Mouse (Mus musculus) erythroblast, embryonic 14.5 days (primary cell): Measurements from ENCODE around the gene Ncoa5. TPM values are rescaled to one million over a fixed set of nuclear protein-coding genes. Genes with fewer than 3 reads are reported as not detected.

Source experiments
- H3K27me3 ChIP-seq: 2 replicates; pipeline ENCODE4 v1.6.1; 2012; ENCODE audit warnings: inconsistent platforms; ENCODE audit not compliant: control insufficient read depth
- H3K36me3 ChIP-seq: 2 replicates; pipeline ENCODE4 v1.6.1; 2012; ENCODE audit warnings: mild to moderate bottlenecking, inconsistent platforms; ENCODE audit not compliant: control insufficient read depth
- H3K4me1 ChIP-seq: 2 replicates; pipeline ENCODE4 v1.6.1; 2012; ENCODE audit warnings: inconsistent platforms; ENCODE audit not compliant: control insufficient read depth
- H3K4me3 ChIP-seq: replicated peaks from 2 replicates; pipeline ENCODE3; 2012; ENCODE audit warnings: moderate library complexity, mild to moderate bottlenecking, inconsistent platforms
- H3K9me3 ChIP-seq: 2 replicates; pipeline ENCODE4 v1.6.1; 2012; ENCODE audit warnings: low read length, inconsistent platforms, mixed read lengths; ENCODE audit not compliant: control insufficient read depth
- GATA1 ChIP-seq: IDR thresholded peaks from 2 replicates; pipeline ENCODE4 v1.6.1; 2012; ENCODE audit warnings: low read length, inconsistent platforms, mixed read lengths
- TAL1 ChIP-seq: IDR thresholded peaks from 3 replicates; pipeline ENCODE4 v1.6.1; 2012; ENCODE audit warnings: low read length, inconsistent platforms, mixed read lengths
- polyA plus RNA-seq: library from polyadenylated mRNA; stranded (reverse); fragments of >175 nt; gene quantifications from 2 replicates; pipeline ENCODE4 v1.2.3, GENCODE M21; 2012

Gene Ncoa5
- polyA plus RNA-seq, 1 experiment: 1.7 TPM

DNA sequence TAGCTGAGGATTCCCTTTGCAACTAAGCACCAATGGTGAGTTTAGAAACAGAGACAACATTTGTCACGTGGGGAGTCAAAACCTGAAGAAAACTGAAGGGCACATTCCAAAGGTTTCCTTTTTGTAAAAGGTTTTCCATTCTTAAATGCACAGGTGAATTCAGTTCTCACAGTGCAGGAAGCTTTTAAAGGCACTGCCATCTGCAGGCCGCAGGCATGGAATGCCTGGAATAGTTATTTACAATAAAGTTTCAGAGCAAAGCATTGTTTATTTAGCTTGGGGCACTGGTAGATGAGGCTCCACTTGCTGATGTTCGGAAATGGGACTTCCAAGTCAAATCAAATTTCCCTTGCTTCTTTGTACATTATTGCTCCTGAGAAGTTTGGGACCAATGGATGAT, 2.1 kb downstream of the Ncoa5 start:
- H3K36me3 ChIP-seq: peaks cover 5% of the 10 kb centered on the region; the same call in 1 of the 2 replicates
- peaks cover 7% of the 10 kb centered on the region for H3K27me3 ChIP-seq
- H3K4me1 ChIP-seq: peaks cover 28% of the 10 kb centered on the region
- H3K9me3 ChIP-seq: no peaks in the 10 kb centered on the region
- TF ChIP-seq GATA1 (no peak), TAL1 (no peak)
- no peak overlapping the region for H3K4me3 ChIP-seq

DNA sequence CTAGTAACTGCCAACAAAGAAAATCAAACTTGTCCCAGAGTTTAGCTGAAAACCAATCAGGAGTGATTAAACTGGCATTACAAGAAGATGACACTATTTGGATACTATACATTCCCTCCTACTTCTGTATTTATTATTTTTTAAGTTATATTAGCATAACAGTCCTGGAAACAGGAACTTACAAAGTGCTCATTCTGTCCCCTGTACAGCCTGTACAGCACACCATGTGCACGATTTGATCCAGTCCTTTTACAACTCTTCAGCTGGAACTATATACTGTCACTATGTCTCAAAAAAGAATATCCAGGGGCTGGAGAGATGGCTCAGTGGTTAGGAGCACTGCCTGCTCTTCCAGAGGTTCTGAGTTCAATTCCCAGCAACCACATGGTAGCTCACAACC, 7.5 kb downstream of the Ncoa5 start:
- Histone ChIP-seq H3K27me3 (no peaks in the 10 kb centered on the region), H3K4me3 (no peak overlapping the region), H3K9me3 (no peaks in the 10 kb centered on the region), H3K36me3 (peaks cover 13% of the 10 kb centered on the region), H3K4me1 (peaks cover 4% of the 10 kb centered on the region)
- TF ChIP-seq GATA1 (no peak), TAL1 (no peak)

DNA sequence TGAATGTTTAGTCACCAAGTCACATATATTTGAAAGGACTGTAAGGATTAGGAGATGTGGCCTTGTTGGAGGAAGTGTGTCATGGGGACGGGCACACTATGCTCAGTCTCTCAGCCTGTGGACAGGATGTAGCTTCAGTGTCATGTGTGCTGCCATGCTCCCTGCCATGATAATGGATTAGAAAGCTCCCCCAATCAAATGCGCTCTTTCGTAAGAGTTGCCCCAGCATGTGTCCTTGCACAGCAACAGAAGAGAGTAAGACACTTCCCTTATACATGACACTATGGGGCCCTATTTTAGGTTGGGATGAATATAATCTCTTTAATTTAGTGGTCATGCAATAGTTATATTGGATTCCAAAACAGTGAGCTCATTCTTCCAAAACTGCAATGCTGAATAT, 14.2 kb downstream of the Ncoa5 start:
- Histone ChIP-seq H3K4me3 (no peak overlapping the region), H3K36me3 (peaks cover 41% of the 10 kb centered on the region), H3K4me1 (no peaks in the 10 kb centered on the region), H3K9me3 (no peaks in the 10 kb centered on the region), H3K27me3 (no peaks in the 10 kb centered on the region)
- TF ChIP-seq GATA1: no peak
- TF ChIP-seq TAL1: no peak

DNA sequence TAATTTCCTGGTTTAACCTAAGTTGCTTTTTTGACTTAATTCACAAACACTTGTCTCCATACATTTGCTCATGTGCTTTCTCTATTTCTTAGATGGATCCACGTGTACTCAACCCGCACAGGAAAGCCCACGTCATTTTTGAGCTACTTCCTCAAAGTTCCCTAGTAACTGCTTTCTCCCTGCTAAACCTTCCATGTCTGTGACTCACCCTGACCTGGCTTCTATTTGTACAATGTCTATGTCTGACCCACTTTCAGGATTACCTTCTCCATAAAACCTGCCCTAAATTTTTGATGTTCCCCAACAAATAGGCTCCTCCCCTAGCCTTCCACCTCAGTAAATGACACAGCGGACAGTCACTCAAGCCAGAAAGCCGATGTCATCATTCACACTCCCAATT, 19.7 kb downstream of the Ncoa5 start:
- H3K36me3 ChIP-seq: peaks cover 48% of the 10 kb centered on the region

DNA sequence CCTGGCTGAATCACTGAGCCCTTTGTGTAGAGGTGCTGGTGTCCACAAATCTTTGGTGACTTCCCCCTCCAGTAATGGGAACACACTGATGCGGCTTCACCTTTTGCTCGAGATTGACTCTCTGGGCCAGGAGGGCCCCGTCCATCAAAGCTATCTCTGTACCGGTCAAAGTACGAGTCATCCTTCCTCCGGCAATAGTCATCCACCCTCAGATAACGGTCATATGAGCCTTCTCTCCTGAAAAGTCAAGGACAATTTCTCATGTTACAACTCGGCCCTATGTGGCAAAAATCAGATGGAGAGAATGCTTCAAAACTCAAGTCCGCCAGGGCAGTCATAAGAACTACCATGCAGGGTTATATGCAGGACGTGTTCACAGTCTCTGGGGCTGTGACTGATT, 24.3 kb downstream of the Ncoa5 start:
- no peak for TF ChIP-seq TAL1
- TF ChIP-seq GATA1: no peak
- Histone ChIP-seq H3K4me1 (no peaks in the 10 kb centered on the region), H3K36me3 (peaks cover 75% of the 10 kb centered on the region), H3K4me3 (no peak overlapping the region), H3K27me3 (no peaks in the 10 kb centered on the region), H3K9me3 (no peaks in the 10 kb centered on the region)

More for the DNA sequence above, 19.7 kb downstream of the Ncoa5 start:
- no peak for TF ChIP-seq GATA1
- TF ChIP-seq TAL1: no peak
- H3K27me3 ChIP-seq: no peaks in the 10 kb centered on the region
- H3K9me3 ChIP-seq: no peaks in the 10 kb centered on the region
- no peaks in the 10 kb centered on the region for H3K4me1 ChIP-seq
- no peak overlapping the region for H3K4me3 ChIP-seq

DNA sequence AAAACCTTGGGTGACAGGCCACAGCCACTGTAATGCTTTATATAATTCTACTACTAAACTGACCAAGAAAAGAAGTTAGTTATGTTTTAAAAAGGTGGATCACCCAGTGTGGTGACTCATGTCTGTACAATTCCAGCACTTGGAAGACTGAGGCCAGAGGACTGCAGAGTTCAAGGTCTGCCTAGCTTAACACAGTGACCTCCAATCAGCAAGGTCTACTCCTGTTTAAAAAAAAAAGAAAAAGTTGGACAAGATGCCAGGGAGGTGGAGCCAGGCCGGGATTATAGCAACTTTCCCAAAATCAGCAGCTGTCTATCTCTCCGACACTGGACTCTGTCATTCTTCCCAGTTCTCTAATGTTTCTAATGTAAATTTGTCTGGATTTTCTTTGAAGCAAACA, 25.1 kb downstream of the Ncoa5 start:
- Histone ChIP-seq H3K9me3 (no peaks in the 10 kb centered on the region), H3K4me3 (no peak overlapping the region), H3K27me3 (no peaks in the 10 kb centered on the region), H3K36me3 (peaks cover 83% of the 10 kb centered on the region), H3K4me1 (no peaks in the 10 kb centered on the region)
- TF ChIP-seq GATA1: no peak

DNA sequence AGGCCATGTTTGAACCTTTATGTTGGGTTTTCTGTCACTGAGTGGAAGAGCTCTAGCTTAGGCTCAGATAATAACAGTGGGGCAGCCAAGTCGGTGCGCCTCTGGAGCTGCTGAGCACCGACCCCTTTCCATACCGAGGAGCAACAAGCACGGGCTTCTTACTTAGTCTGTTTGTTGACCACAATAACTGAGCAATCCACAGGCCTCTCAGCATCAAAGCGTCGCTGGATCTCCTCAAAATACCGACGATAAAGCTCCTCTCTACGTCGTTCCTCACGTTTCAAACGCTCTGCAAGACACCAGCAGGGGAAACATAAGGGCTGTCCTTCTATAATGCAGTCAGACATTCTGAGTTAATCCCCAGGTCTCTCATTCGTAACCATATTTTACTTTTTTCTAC, 25.5 kb downstream of the Ncoa5 start:
- no peaks in the 10 kb centered on the region for H3K9me3 ChIP-seq
- no peaks in the 10 kb centered on the region for H3K27me3 ChIP-seq
- H3K4me1 ChIP-seq: no peaks in the 10 kb centered on the region
- TF ChIP-seq GATA1: no peak
- H3K4me3 ChIP-seq: no peak overlapping the region
- H3K36me3 ChIP-seq: peaks cover 87% of the 10 kb centered on the region

DNA sequence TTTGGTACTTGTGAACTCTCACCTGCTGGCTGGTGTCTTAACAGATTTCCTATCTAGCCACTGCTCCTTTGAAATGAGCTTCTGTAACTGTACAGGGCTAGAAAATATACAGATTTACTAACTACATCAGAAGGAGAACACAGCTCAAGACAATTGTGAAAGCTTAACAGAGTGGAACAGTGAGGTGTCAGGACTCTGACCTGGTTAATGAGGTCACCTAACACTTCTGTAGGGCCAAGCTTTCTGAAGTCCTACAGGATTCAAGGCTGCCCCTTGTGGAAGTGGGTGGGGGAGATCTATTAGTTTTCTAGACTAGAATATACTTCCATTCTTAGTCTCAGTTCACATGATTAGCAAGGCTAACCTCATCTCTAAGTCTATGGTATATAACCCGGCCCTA, 26.7 kb downstream of the Ncoa5 start:
- Histone ChIP-seq H3K4me1 (no peaks in the 10 kb centered on the region), H3K27me3 (no peaks in the 10 kb centered on the region), H3K4me3 (no peak overlapping the region), H3K36me3 (peaks cover 96% of the 10 kb centered on the region), H3K9me3 (no peaks in the 10 kb centered on the region)
- TF ChIP-seq GATA1 (no peak), TAL1 (no peak)

DNA sequence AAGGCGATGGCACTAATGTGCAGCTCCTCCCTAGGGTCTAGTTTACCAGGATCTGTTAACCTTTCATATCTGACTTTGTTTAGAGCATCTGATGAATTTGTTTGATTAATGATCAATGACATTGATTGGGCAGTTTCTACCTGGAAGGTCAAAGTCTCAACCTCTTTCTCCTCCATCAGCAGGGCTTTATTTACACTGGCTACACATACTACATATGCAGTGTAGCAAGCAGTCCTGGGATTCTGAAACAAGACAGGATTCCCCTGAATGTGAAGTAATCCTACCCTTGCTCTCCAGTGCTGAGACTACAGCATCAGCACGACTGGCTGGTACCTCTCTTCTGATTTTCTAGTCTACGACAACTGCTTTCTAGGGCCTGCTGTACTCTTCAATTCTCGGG, 27.9 kb downstream of the Ncoa5 start:
- TF ChIP-seq TAL1 (no peak), GATA1 (no peak)
- no peaks in the 10 kb centered on the region for H3K27me3 ChIP-seq
- H3K9me3 ChIP-seq: no peaks in the 10 kb centered on the region
- peaks cover 97% of the 10 kb centered on the region for H3K36me3 ChIP-seq
- no peak overlapping the region for H3K4me3 ChIP-seq
- H3K4me1 ChIP-seq: no peaks in the 10 kb centered on the region

DNA sequence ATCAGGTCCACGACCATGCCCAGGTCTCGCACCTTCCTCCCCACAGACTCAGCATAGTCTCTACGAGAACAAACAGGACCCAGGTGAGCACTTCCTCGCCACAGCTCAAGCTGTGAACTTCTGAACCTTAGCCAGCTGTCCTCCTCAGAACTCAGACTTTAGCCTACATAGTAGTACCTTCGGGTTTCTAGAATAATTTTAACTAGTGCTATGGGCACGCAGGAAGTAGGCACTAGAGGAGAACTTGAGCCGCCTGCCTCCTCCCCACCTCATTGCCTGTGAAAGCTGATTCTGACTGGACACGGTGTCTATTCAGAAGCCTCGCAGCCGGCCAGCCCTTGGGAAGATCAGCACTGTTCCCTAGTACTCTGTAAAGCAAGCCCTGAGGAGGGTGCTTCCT, 30.4 kb downstream of the Ncoa5 start:
- H3K27me3 ChIP-seq: no peaks in the 10 kb centered on the region
- H3K9me3 ChIP-seq: no peaks in the 10 kb centered on the region
- H3K4me1 ChIP-seq: no peaks in the 10 kb centered on the region
- H3K4me3 ChIP-seq: no peak overlapping the region
- H3K36me3 ChIP-seq: peaks cover 96% of the 10 kb centered on the region
- TF ChIP-seq GATA1 (no peak), TAL1 (no peak)
